Mouse (Mus musculus) 3134 (cell line): ENCODE measurements around the gene Pip4p1.

ENCODE experiments used
- DNase-seq: peaks from one replicate; pipeline ENCODE4 v3.0.0-alpha.2; 2011; ENCODE audit warnings: low spot score; ENCODE audit not compliant: insufficient read length; ENCODE audit errors: extremely low read depth

Gene Pip4p1

GRCm38 (mm10) chr14:50895985-50896746 is 34.5 kb downstream of the Pip4p1 start:
- peak; percentile 77 for DNase-seq

GRCm38 (mm10) chr14:50895407-50895806 is 35.2 kb downstream of the Pip4p1 start:
- DNase-seq, result no peak

GRCm38 (mm10) chr14:50892541-50893459 is 37.9 kb downstream of the Pip4p1 start:
- DNase-seq, result peak; percentile 61

- DNase-seq, result no peak
Measured at GRCm38 (mm10) chr14:50892091-50892490, 38.6 kb downstream of the Pip4p1 start.

GRCm38 (mm10) chr14:50891621-50892020 is 39.0 kb downstream of the Pip4p1 start:
- DNase-seq, result no peak

GRCm38 (mm10) chr14:50876236-50876950 is 54.3 kb downstream of the Pip4p1 start:
- no peak for DNase-seq
